Mouse (Mus musculus) embryonic facial prominence, embryonic 11.5 days (tissue): ENCODE measurements around the gene Fam76a. TPM values are rescaled to one million over a fixed set of nuclear protein-coding genes. Genes with fewer than 3 reads are reported as not detected.
"Not testable (repeated sequence)": the region's sequence is repeated elsewhere in the genome, so short reads cannot be mapped to it uniquely, and the experiment has no call there.

ENCODE experiments used
- ATAC-seq: fragments of 200-750 bp; cut with Nextera tagmentation; replicated peaks from 2 replicates; pipeline ENCODE4 v1.8.0; 2017; ENCODE audit warnings: low read depth; ENCODE audit not compliant: insufficient number of reproducible peaks, low FRiP score, low TSS enrichment
- DNase-seq: peaks from one replicate; pipeline ENCODE4 v3.0.0-alpha.2; 2015; ENCODE audit warnings: low spot score
- H3K27ac ChIP-seq: fragments of 300-500 bp; sonication (generic); replicated peaks from 2 replicates; pipeline ENCODE4 v1.5.1; 2014; ENCODE audit warnings: mild to moderate bottlenecking, low read depth, low read length, control low read depth
- H3K27me3 ChIP-seq: fragments of 300-500 bp; sonication (generic); 2 replicates; pipeline ENCODE4 v1.6.1; 2014; ENCODE audit warnings: mild to moderate bottlenecking, low read length, moderate library complexity, mixed read lengths; ENCODE audit not compliant: control insufficient read depth, insufficient read depth
- H3K36me3 ChIP-seq: fragments of 300-500 bp; sonication (generic); replicated peaks from 2 replicates; pipeline ENCODE4 v1.6.1; 2014; ENCODE audit warnings: low read depth, mild to moderate bottlenecking, low read length, moderate library complexity, mixed read lengths; ENCODE audit not compliant: control insufficient read depth, insufficient read depth
- H3K4me1 ChIP-seq: fragments of 300-500 bp; sonication (generic); 2 replicates; pipeline ENCODE4 v1.6.1; 2014; ENCODE audit warnings: low read length, mixed read lengths; ENCODE audit not compliant: control insufficient read depth, insufficient read depth
- H3K4me2 ChIP-seq: fragments of 300-500 bp; sonication (generic); 2 replicates; pipeline ENCODE4 v1.6.1; 2014; ENCODE audit warnings: low read depth, mild to moderate bottlenecking, control low read depth, low read length, moderate library complexity
- H3K4me3 ChIP-seq: fragments of 300-500 bp; sonication (generic); 2 replicates; pipeline ENCODE4 v1.5.1; 2014; ENCODE audit warnings: low read depth, low read length, control low read depth
- H3K9ac ChIP-seq: fragments of 300-500 bp; sonication (generic); replicated peaks from 2 replicates; pipeline ENCODE4 v1.6.1; 2014; ENCODE audit warnings: mild to moderate bottlenecking, control low read depth, low read length
- H3K9me3 ChIP-seq: fragments of 300-500 bp; sonication (generic); replicated peaks from 2 replicates; pipeline ENCODE4 v1.6.1; 2016; ENCODE audit warnings: mild to moderate bottlenecking, low read length, inconsistent platforms, mixed read lengths; ENCODE audit not compliant: control insufficient read depth
- WGBS: fragments of 180-500 bp; shearing (Covaris S2); extraction: QIAGEN DNeasy Blood & Tissue Kit; methylation state at CpG from one replicate; pipeline ENCODE4 v1.1.7; 2014; 5-methylcytosine and 5-hydroxymethylcytosine counted together
- polyA plus RNA-seq: library from polyadenylated mRNA; unstranded; fragments of >200 nt; fragmentation: Nextera tagmentation; extraction: Ambion mirVana; gene quantifications from 2 replicates; pipeline ENCODE4 v1.2.1, GENCODE M21; 2014

Fam76a gene
- polyA plus RNA-seq, 1 experiment from 2014 or later: 36.6 TPM

GRCm38 (mm10) chr4:132941012-132941729 is 18.8 kb upstream of the Fam76a start:
- Histone ChIP-seq H3K4me2 (no peak overlapping the region), H3K4me1 (peaks cover 2% of the 10 kb centered on the region; the same call in 1 of the 2 replicates), H3K27ac (no peak overlapping the region), H3K9ac (no peak overlapping the region), H3K27me3 (no peaks in the 10 kb centered on the region; the same call in 1 of the 2 replicates), H3K9me3 (no peaks in the 10 kb centered on the region), H3K4me3 (no peak overlapping the region), H3K36me3 (no peaks in the 10 kb centered on the region)
- 54% methylated on average over 23 of the region's 23 CpGs for WGBS
- DNase-seq (no peak), ATAC-seq (no peak)

DNA sequence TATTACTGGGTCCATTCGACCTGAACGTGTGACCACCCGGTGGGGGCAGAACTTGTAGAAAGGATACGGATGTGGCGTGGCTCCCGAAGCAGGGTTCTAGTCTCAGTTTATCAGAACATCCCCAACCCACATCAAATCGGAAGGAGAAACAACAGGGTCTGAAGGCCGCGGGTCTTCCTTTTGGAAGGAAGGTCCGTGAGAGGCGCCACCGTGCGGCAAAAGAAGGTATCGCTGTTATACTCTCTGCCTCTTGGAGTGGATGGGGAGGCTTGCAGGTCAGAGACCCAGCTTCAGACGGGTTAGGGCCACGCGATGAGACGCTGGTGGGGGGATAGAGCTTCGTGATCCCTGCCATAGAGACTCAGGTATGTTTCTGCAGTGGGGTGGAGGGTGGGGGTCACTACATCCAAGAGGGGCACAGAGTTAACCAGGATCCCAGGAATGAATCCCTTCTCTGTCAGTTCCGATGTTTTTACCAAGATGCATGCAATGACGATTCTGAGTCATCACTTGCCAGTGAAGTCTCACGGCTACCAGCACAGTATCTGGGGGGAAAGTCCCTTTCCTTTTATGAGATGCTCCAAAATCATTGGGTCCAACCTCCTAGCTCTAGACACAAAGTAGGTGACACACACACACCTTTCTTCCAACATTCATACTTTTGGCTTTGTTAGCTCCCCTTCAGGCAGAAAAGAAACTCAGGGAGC is 17.2 kb upstream of the Fam76a start:
- no peaks in the 10 kb centered on the region for H3K4me1 ChIP-seq
- no peak overlapping the region for H3K27ac ChIP-seq
- WGBS: 27% methylated on average over 22 of the region's 22 CpGs
- H3K9me3 ChIP-seq: no peaks in the 10 kb centered on the region
- peak; percentile 86 for DNase-seq
- ATAC-seq: no peak
- no peak overlapping the region for H3K4me2 ChIP-seq
- no peak overlapping the region for H3K9ac ChIP-seq
- H3K4me3 ChIP-seq: no peak overlapping the region
- no peaks in the 10 kb centered on the region; the same call in 1 of the 2 replicates for H3K27me3 ChIP-seq
- H3K36me3 ChIP-seq: no peaks in the 10 kb centered on the region

- H3K9ac ChIP-seq: peak overlapping the region; percentile 37
- ATAC-seq (peak; percentile 60; the same call in 1 of the 2 replicates), DNase-seq (peak; percentile 68)
- H3K9me3 ChIP-seq: no peaks in the 10 kb centered on the region
- H3K27ac ChIP-seq: peak overlapping the region; percentile 75
- 29% methylated on average over 12 of the region's 12 CpGs for WGBS
- no peaks in the 10 kb centered on the region for H3K36me3 ChIP-seq
- no peaks in the 10 kb centered on the region; the same call in 1 of the 2 replicates for H3K4me1 ChIP-seq
- H3K27me3 ChIP-seq: no peaks in the 10 kb centered on the region; the same call in 1 of the 2 replicates
- H3K4me3 ChIP-seq: no peak overlapping the region
- peak overlapping the region; percentile 25; the same call in 1 of the 2 replicates for H3K4me2 ChIP-seq
These were observed 16.0 kb upstream of the Fam76a start for GRCm38 (mm10) chr4:132938181-132938941.

GRCm38 (mm10) chr4:132934639-132935038 is 12.3 kb upstream of the Fam76a start:
- no peak overlapping the region for H3K4me3 ChIP-seq
- no peak for ATAC-seq
- no peaks in the 10 kb centered on the region for H3K9me3 ChIP-seq
- no peak overlapping the region for H3K4me2 ChIP-seq
- peak overlapping the region; percentile 6; the same call in 1 of the 2 replicates for H3K9ac ChIP-seq
- H3K27ac ChIP-seq: no peak overlapping the region
- no peak for DNase-seq
- no peaks in the 10 kb centered on the region; the same call in 1 of the 2 replicates for H3K4me1 ChIP-seq
- no peaks in the 10 kb centered on the region for H3K36me3 ChIP-seq
- 32% methylated on average over 7 of the region's 7 CpGs for WGBS
- H3K27me3 ChIP-seq: no peaks in the 10 kb centered on the region

DNA sequence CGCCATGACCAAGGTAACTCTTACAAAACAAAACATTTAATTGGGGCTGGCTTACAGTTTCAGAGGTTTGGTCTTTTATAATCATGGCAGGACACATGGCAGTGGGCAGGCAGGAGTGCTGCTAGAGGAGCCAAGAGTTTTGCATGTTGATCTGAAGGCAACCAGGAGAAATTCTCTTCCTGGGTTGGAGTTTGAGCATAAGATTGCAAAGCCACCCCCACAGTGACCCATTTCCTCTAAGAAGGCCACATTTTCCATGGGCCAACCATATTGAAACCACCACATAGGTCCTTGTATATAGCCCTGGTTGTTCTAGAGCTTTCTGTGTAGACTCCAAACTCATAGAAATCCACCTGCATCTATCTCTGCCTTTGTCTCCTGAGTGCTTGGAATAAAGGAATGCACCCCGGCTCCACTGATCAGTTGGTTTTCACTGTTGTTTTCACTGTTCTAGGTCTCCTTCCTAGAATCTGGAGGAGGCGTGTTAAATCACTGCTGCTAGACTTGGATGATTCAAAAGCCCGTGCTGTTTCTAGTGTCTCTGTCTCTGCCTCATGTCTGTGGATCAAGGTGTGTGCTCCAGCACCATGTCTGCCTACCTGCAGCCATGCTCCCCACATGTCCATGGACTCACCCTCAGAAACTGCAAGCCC is 10.5 kb upstream of the Fam76a start:
- Histone ChIP-seq H3K36me3 (no peaks in the 10 kb centered on the region), H3K4me3 (no peak overlapping the region), H3K27ac (no peak overlapping the region), H3K9ac (no peak overlapping the region), H3K27me3 (no peaks in the 10 kb centered on the region), H3K4me1 (no peaks in the 10 kb centered on the region; the same call in 1 of the 2 replicates), H3K4me2 (no peak overlapping the region), H3K9me3 (no peaks in the 10 kb centered on the region)
- DNase-seq (no peak), ATAC-seq (no peak)
- 84% methylated on average over 4 of the region's 4 CpGs for WGBS

DNA sequence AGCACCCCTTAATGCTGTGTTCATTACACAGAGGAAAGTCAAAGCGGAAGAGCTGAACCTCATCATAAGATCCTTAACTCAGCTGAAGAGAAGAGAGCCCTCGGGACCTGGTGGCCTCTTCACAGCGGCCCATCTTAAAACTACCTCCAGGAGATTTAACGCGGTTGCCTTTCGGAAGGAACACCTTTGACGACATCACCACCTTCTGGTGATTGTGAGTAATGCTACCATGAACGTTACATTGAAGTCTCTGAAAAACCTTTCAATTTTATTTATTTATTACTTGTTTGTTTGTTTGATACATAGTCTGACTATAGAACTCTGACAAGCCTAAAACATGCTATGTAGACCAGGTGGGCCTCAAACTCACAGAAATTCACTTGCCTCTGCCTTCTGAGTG is 8.4 kb upstream of the Fam76a start:
- no peaks in the 10 kb centered on the region; the same call in 1 of the 2 replicates for H3K4me1 ChIP-seq
- no peak overlapping the region for H3K4me2 ChIP-seq
- H3K36me3 ChIP-seq: no peaks in the 10 kb centered on the region
- H3K27ac ChIP-seq: no peak overlapping the region
- 8% methylated on average over 8 of the region's 8 CpGs for WGBS
- no peaks in the 10 kb centered on the region for H3K9me3 ChIP-seq
- no peaks in the 10 kb centered on the region for H3K27me3 ChIP-seq
- peak; percentile 82 for DNase-seq
- no peak overlapping the region for H3K4me3 ChIP-seq
- no peak for ATAC-seq
- H3K9ac ChIP-seq: no peak overlapping the region

DNA sequence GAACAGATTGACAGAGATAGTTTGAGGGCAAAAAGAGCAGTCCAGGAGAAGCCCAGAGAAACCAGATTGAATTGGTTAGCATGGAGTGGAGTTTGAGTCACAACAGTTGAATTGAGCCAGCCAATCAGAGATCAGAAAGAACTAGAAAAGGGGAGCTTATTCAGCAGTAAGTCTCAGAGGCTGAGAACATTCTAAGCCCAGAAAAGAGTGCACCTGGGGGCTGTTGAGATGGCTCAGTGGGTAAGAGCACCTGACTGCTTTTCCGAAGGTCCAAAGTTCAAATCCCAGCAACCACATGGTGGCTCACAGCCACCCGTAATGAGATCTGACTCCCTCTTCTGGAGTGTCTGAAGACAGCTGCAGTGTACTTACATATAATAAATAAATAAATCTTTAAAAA is 4.2 kb upstream of the Fam76a start:
- H3K9me3 ChIP-seq, H3K4me1 ChIP-seq, H3K27ac ChIP-seq, H3K27me3 ChIP-seq, DNase-seq, ATAC-seq, H3K36me3 ChIP-seq, H3K4me3 ChIP-seq, H3K4me2 ChIP-seq, H3K9ac ChIP-seq: not testable (repeated sequence)
- WGBS: 63% methylated on average over 2 of the region's 2 CpGs
